Mouse (Mus musculus): Measurements from ENCODE around the gene Sh3d21.

Sh3d21 gene

GRCm38 (mm10) chr4:126131290-126132121, 31.8 kb downstream of the Sh3d21 start:
- TF ChIP-seq GATA4 (IDR thresholded peaks at IDR 0.05; ENCODE audit: insufficient replicate concordance, low read length), result no peak

GRCm38 (mm10) chr4:126130502-126130901, 32.8 kb downstream of the Sh3d21 start:
- no peak for TF ChIP-seq GATA4 (IDR thresholded peaks at IDR 0.05; ENCODE audit: insufficient replicate concordance, low read length)

GRCm38 (mm10) chr4:126123309-126124040, 39.8 kb downstream of the Sh3d21 start:
- no peak for TF ChIP-seq GATA4 (IDR thresholded peaks at IDR 0.05; ENCODE audit: insufficient replicate concordance, low read length)

DNA sequence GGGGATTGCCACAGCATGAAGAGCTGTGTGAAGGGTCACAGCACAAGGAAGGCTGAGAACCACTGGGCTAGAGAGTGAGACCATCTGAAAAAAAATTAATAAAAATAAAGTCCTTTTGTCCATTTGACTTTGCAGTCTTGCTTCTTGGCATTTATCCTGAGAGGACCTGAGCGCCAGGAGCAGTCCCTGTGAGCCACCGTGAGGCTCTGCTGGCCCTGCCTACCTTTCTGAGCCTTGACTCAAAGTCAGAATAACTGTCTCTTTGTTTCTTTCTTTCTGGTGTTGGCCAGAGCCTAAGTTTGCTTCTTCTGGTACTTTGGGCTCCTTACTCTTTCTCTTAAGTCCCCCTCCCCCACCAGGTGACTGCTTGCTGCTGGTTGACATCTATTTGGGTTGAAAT, 42.8 kb downstream of the Sh3d21 start:
- no peak for TF ChIP-seq GATA4 (IDR thresholded peaks at IDR 0.05; ENCODE audit: insufficient replicate concordance, low read length)

- no peak for TF ChIP-seq GATA4 (IDR thresholded peaks at IDR 0.05; ENCODE audit: insufficient replicate concordance, low read length)
Observed at GRCm38 (mm10) chr4:126120052-126120451, 43.2 kb downstream of the Sh3d21 start.

GRCm38 (mm10) chr4:126119051-126119450, 44.2 kb downstream of the Sh3d21 start:
- TF ChIP-seq GATA4 (IDR thresholded peaks at IDR 0.05; ENCODE audit: insufficient replicate concordance, low read length), result no peak

DNA sequence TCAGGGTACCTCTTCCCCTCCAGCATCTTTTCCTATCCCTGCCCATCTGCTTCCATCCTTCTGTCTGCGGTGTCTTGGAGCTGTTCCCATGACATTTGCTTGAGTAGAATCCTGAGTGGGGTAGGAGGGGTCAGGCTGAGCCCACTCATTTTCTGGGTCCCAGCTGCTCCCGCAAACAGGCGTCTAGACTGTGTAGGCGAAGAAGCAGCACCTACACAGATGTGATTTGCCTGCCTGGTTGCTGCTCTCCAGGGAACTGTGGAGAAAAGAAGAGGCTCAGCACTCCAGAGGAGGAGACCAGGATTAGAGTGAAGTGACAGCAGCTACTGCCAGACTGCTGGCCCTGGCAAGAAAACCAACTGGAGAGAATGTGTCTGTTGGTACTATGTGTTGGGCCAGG, 44.6 kb downstream of the Sh3d21 start:
- no peak for TF ChIP-seq GATA4 (IDR thresholded peaks at IDR 0.05; ENCODE audit: insufficient replicate concordance, low read length)

GRCm38 (mm10) chr4:126117116-126117515, 46.2 kb downstream of the Sh3d21 start:
- TF ChIP-seq GATA4 (IDR thresholded peaks at IDR 0.05; ENCODE audit: insufficient replicate concordance, low read length), result no peak

- TF ChIP-seq GATA4 (IDR thresholded peaks at IDR 0.05; ENCODE audit: insufficient replicate concordance, low read length), result no peak
Observed at GRCm38 (mm10) chr4:126115871-126116521, 47.3 kb downstream of the Sh3d21 start.

GRCm38 (mm10) chr4:126115411-126115810, 47.9 kb downstream of the Sh3d21 start:
- TF ChIP-seq GATA4 (IDR thresholded peaks at IDR 0.05; ENCODE audit: insufficient replicate concordance, low read length), result no peak

DNA sequence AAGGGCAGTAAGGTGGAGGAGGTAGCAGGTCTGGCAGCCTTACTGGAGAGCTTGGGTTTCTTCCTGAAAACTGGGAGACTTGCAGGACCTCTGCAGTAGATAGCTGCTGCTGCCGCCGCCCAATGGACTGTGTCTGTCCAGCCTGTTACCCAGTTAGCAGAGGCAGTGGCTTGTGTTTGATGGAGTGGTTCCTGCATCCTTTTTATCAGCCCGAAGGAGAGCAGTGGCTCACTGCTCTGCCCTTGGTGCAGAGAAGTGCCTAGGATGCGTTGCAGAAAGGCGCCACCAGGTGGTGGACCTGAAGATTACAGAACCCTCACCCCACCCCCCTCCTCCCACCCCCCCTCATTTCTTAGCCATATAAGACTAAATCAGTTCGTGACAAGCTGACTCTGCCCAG, 49.3 kb downstream of the Sh3d21 start:
- TF ChIP-seq GATA4 (IDR thresholded peaks at IDR 0.05; ENCODE audit: insufficient replicate concordance, low read length), result no peak; the same call in 1 of the 2 replicates

DNA sequence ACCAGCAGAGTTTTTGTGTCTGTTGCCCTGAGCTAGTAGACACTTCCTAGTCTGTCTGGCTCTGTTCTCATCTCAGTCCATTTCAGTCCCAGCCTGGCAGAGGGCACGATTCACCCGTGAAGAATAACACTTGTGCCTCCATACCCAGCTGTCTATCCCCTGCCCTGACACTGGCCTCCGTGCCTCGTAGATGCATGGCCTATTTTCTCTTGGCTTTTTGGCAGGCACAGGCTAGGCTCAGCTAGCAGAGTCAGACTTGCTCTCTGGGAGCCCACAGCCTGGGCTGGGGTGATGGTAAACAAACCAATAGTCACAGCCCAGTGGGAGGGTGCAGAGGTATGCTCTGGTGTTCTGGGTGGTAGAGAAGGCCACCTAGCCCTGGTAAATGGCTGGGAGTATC, 50.0 kb downstream of the Sh3d21 start:
- no peak for TF ChIP-seq GATA4 (IDR thresholded peaks at IDR 0.05; ENCODE audit: insufficient replicate concordance, low read length)

GRCm38 (mm10) chr4:126111153-126111549, 52.1 kb downstream of the Sh3d21 start:
- TF ChIP-seq GATA4 (IDR thresholded peaks at IDR 0.05; ENCODE audit: insufficient replicate concordance, low read length), result no peak

DNA sequence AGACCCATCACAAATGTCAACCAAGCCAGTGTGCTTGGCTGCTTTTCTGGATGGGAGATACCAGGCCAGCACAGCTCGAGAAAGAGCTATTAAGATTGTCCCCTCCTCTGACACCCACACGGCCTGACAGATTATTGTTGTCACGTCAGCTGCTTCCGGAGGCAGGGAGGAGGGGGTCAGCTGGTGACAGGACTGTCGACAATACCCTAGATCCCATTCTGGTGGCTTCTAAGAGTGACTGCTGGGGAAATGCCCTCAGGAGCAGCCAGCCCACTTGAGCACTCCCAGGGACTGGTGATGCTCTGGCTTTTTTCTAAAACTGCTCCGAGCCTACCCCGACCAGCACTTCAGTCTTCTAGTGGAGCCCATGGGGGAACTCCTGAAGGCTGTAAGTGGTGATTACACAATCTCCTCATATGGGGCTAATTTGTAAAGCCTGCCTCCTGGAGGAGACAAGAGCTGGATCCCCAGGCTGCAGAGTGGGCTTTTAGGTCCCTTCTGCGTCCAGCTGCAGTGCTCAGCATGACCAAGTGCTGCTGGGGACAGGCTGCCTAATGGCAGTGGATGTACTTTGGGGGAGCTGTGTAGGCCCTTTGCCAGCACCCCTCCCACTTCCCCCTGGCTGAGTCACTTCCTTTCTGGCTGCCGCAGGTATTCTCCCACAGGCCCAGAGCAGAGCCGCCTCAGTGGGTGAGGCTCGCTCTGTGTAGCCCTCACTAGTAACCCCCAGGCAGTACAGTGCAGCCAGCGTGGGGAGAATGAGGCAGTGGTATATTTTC, 52.7 kb downstream of the Sh3d21 start:
- no peak for TF ChIP-seq GATA4 (IDR thresholded peaks at IDR 0.05; ENCODE audit: insufficient replicate concordance, low read length)

All from liver, adult (tissue).